Mouse (Mus musculus): ENCODE results near the gene Clybl.

GRCm38 (mm10) chr14:122368501-122368900 is 187.0 kb downstream of the Clybl start:
- TF ChIP-seq CTCF (conservative IDR thresholded peaks at IDR 0.05; ENCODE audit: insufficient read depth, insufficient read length, low read depth, low read length) (no peak), POLR2A (IDR thresholded peaks at IDR 0.05; ENCODE audit: low read depth, low read length) (no peak)
